Mouse (Mus musculus) retina, adult 2 months (tissue): ENCODE measurements around the gene Ubash3a.

Experiments
- DNase-seq: peaks from one replicate; pipeline ENCODE4 v3.0.0-alpha.2; 2012; ENCODE audit warnings: low read depth, low spot score

The Ubash3a gene

DNA sequence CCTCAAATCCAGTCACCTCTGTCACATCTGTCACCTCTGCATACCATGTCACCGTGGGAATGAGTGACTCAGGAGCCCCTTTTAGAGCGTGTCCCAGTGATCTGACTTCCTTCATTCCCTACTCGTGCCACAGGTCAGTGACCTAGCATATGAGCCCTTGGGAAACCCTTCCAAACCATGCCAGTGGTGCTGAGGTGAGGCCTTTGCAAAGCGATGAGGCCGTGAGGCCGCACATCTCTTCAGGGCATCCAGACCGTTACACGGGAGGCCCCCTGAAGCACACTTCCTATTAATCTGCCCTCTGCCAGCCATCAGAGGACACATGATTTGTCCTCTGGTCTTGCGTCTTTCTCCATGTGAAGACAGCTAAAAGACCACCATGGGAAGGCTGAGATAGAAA lies 71.9 kb downstream of the Ubash3a start:
- DNase-seq, result no peak

DNA sequence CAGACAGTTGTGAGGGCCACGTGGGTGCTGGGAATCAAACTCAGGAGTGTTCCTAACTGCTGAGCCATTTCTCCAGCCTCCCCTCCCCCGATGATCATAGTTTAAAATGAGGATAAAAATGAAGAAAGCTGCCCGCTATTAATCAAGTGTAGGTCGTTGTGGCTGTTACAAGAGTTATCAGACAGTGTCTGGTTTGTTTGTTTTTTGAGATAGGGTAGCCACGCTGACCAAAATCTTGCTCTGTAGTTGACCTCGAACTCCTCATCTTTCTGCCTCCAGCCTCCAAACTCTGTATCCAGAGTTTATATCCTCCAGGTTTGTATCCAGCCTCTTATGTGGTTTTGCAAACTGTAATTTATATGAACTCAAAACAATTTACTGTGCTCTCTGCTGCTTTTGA lies 72.6 kb downstream of the Ubash3a start:
- no peak for DNase-seq

- DNase-seq, result no peak
Measured at GRCm38 (mm10) chr17:31281830-31282686, 74.4 kb downstream of the Ubash3a start.

- no peak for DNase-seq
Measured at GRCm38 (mm10) chr17:31282687-31283053, 75.0 kb downstream of the Ubash3a start.

- DNase-seq, result no peak
Measured at GRCm38 (mm10) chr17:31285867-31286266, 78.2 kb downstream of the Ubash3a start.

GRCm38 (mm10) chr17:31286492-31286891 lies 78.8 kb downstream of the Ubash3a start, which contains the start of gene Slc37a1:
Gene Slc37a1, plus strand, starts transcription at chr17:31286792.
- no peak for DNase-seq

GRCm38 (mm10) chr17:31287216-31287615 lies 79.5 kb downstream of the Ubash3a start:
- DNase-seq, result no peak

DNA sequence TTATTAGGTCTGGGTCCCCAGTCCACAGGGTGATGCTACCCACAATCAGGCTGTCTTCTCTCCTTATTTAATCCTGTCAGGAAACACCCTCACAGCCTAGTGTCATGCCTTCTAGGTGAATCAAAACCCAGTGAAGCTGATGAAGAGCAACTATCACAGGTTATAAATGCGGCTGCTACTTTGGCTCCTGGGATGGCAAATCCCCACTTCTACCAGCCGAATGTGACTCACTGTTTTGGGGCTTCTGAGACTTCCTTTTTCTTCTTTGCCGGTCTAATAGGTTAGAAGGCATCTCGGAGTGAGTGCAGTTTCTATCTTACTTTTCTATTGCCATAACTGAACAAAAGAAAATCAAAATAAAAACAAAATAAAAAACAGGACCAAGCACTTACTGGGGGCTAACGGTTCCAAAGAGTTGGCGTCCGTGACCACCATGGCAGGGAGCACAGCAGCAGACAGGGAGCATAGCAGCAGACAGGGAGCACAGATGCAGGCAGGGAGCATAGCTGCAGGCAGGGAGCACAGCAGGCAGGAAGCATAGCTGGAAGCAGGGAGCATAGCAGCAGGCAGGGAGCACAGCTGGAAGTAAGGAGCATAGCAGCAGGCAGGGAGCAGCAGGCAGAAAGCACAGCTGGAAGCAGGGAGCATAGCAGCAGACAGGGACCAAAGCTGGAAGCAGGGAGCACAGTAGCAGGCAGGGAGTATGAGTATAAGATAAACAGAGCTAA lies 81.5 kb downstream of the Ubash3a start:
- DNase-seq, result no peak

DNA sequence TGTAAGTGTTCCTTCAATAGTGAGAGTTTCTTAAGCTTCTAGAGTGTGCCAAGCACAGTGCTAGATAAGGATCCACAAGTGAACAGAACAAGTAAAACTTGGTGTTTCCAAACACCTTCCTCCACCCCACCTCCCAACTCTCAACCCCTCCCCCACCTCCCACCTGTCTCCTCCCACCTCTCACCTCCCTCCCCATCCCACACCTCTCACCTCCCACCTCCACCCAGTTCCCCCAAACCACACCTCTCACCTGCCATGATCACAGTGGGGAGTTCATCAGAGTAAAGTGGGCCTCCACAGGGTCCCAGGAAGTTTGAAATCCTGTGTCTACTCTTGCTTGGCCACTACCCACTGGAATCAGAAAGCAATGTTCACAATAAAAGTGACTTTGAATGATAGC lies 82.6 kb downstream of the Ubash3a start:
- no peak for DNase-seq

DNA sequence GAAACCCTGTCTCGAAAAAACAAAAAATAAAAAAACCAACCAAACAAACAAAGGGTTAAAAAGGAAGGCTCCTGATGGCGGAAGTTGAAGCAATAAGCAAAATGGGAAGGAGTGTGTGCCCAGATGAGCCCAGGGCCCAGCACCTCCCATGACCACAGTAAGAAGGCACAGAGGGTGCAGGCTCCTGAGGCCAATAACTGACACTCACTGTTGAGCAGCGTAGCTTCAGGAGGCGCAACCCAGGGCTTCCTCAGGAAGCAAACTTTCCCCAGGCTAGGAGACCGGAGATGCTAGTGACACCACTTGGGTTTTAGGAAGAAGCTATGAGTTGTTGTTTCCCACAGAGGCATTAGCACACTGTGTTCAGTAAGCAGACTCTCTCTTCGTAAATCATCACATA lies 83.2 kb downstream of the Ubash3a start:
- DNase-seq, result no peak

GRCm38 (mm10) chr17:31294363-31295214 lies 86.9 kb downstream of the Ubash3a start:
- no peak for DNase-seq

GRCm38 (mm10) chr17:31295215-31295891 lies 87.7 kb downstream of the Ubash3a start:
- no peak for DNase-seq

GRCm38 (mm10) chr17:31295892-31296781 lies 88.5 kb downstream of the Ubash3a start:
- no peak for DNase-seq
